Mouse (Mus musculus): ENCODE measurements around the gene Epha10.
"Not testable (repeated sequence)": the region's sequence is repeated elsewhere in the genome, so short reads cannot be mapped to it uniquely, and the experiment has no call there.

Gene Epha10

DNA sequence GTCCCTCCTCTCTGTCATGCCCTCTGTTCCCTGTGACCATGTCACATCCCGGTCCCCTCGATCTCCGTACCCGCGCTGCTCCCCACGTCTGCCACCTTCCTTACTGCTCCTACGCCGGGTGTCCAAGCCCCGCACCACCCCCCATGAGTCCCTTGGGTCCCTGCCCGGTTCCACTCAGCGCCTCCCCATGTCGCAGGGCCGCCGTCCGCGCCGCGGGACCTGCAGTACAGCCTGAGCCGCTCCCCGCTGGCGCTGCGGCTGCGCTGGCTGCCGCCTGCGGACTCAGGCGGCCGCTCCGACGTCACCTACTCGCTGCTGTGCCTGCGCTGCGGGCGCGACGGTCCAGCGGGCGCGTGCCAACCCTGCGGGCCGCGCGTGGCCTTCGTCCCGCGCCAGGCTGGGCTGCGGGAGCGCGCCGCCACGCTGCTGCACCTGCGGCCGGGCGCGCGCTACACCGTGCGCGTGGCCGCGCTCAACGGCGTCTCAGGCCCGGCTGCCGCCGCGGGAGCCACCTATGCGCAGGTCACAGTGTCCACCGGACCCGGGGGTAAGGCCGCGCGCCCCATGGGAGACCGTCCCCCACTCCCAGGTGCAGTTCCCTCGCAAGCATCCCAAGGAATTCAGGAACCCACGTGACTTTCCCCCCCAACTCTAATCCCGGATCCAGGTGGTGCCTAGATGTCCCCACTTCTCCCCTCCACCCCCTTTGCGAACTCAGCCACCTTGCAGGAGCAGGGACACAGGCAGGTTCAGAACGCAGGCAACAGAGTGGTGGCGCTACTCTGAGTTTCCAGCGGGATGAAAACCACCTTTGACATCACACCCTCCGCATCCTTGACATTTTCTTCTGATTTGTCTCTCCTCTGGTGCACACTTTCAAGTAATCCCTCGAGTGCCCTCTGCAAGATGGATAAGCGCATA is 14.1 kb downstream of the Epha10 start:
- peak; percentile 22 to 41 for DNase-seq (ENCODE audit: low spot score in 2 of 2)

GRCm38 (mm10) chr4:124898428-124898827 is 17.7 kb downstream of the Epha10 start:
- DNase-seq (ENCODE audit: low spot score in 2 of 2) = no peak

DNA sequence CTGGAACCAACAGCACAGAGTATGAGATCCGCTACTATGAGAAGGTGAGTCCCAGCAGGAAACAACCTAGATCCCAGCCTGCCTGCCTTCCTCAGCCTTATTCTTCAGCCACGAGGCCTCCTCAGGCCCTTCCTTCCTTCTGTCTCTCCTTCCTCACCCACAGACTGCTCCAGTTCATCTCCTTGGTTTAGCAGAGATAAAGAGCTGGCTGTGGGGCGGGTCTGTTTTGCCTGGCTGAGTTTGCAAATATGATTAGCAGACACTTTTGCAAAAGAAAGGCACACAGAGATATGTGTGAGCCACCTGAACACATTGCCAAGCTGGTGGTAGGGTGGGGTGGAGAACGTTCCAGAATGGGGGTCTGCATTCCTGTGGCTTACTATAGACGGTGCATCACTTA is 19.2 kb downstream of the Epha10 start:
- no peak for DNase-seq (ENCODE audit: low spot score in 2 of 2)

- DNase-seq (ENCODE audit: low spot score in 2 of 2) = no peak
Measured at GRCm38 (mm10) chr4:124905417-124905816, 24.7 kb downstream of the Epha10 start.

DNA sequence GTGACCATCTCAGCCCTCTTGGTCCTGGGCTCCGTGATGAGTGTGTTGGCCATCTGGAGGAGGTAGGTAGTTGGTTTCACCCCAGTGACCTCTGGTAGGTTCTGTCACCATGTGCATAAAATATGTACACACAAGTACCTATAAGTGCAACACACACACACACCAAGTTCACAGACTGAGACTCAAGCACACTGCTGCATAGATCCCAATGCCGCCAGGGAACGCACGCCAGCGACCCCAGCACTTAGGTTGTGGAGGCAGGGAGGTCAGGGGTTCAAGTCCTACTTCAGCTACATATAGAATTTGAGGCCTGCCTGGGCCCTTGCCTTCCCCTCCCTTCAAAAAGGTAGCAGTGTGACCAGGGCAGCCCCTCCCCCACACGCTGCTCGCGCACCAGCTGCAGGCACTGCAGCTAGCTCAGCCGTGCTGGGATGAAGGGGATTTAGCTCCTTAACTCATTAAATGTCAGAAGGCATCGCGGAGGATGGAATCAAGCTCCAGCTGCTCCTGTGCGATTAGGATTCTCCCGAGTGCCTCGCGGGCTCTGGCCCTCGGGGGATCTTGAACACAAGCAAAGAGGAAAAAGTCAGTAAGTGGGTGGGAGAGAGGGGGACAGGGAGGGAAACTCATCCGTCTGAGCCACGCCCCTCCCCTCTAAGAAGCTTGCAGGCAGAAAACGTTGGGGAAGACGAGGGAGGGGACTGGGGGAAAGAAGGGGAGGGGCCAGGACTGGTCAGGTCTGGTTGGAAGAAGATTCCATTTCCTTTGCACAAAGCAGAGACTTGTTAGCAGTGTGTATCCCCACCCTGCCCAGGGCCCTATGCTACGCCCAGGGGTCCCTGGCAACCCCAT is 25.5 kb downstream of the Epha10 start:
- DNase-seq (ENCODE audit: low spot score in 2 of 2) = no peak

DNA sequence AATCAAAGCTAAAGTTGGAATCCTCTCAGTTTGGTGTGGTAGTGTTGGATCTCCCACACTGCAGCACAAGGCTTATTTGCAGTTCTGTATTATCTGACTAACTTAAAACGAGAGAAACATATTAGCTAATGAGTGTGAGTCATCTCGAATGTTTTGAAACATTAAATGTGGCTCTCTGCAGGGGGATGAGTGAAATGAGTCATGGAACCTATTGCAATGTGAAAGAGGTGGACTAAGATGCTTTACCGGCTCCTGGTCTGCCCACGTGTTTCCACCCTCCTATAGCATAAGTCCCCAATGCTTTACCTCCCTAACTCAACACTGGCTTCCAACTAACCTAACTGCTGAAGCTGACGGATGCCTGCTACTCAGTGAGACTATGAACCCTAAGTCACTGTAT is 47.4 kb downstream of the Epha10 start:
- no peak for DNase-seq (ENCODE audit: low spot score in 2 of 2)

DNA sequence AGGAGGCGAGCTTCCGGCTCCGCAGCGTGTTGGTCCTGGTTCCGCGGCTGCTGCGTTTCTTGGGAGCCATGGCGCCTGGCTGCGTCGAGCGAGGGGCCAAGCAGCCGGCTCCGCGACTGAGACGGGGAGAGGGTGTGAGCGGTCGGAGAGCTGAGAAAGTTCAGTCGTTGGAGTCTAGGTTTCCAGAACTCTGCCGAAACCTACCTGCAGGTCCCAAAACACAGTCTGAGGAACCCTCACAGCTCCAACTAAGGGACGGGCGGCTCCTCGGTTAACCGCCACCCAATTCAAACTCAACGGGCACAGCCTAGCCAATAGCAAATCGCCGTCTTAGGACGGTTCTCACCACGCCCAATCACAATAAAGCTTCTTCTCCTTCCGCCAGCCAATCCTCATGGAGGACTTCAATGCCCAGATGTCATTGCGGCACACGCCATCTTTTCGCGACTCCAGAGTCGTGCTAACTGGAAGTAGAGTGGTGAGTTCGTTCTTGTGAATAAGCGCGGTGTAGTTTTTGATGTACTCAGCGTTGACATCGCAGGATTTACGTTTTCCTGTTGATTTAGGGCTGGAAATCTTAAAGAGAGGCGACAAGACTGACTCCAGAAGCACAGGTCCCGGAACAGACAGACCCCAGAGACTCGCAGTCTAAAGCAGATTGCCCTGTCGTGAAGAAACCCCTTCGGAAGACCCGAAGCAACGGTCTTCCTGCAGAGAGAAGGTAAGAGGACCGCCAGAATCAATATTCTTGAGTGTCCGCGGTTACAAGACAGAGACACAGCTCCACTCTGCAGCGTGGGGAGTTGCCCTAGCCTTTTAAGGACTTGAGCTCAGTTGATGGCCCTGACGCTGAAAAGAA is 56.1 kb downstream of the Epha10 start, which contains the start of gene 9930104L06Rik:
Gene 9930104L06Rik, plus strand, starts transcription at position 436 of the 859 bp plus-strand sequence.
- DNase-seq (ENCODE audit: low spot score in 2 of 2) = peak; percentile 92 to 94

DNA sequence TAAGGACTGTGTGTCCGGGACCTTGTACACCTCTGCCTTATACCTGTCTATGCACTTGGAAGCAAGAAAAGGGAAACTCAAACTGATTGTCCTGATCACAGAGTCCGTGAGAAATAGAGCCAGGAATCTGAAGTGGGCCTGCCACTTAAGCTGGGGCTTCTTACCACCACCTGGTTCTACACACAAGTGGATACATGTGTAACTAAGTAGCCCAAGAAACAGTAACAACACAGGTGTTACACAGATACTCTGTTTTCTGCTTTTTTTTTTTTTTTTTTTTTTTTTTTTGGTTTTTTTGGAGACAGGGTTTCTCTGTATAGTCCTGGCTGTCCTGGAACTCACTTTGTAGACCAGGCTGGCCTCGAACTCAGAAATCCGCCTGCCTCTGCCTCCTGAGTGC is 58.5 kb downstream of the Epha10 start, which contains the start of gene Cdca8:
Gene Cdca8, minus strand, starts transcription at position 101 of the 400 bp plus-strand sequence.
- not testable (repeated sequence) for DNase-seq (ENCODE audit: low spot score in 2 of 2)

DNA sequence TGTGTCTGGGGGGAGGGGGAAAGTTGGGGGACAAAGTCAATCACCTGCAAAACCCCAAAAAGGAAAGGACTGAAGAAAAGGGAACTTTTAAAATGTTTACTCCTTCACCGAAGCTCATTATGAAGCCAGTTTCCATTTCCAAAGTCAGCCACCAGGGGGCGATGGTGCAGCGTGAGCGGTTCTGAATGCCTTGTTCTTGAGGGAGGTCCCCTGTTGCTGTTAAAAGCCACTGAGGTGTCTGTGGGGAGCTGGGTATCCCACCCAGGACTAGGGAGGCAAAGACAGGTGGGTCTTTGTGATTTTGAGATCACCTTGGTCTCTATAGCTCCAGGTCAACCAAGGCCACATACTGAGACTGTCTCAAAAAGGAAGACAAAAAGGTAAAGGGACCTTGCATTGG is 62.3 kb downstream of the Epha10 start:
- peak; percentile 79 to 84 for DNase-seq (ENCODE audit: low spot score in 2 of 2)

- DNase-seq (ENCODE audit: low spot score in 2 of 2) = no peak
Measured at GRCm38 (mm10) chr4:124943781-124944180, 63.1 kb downstream of the Epha10 start.

- no peak for DNase-seq (ENCODE audit: low spot score in 2 of 2)
Measured at GRCm38 (mm10) chr4:124944961-124945360, 64.3 kb downstream of the Epha10 start.

DNA sequence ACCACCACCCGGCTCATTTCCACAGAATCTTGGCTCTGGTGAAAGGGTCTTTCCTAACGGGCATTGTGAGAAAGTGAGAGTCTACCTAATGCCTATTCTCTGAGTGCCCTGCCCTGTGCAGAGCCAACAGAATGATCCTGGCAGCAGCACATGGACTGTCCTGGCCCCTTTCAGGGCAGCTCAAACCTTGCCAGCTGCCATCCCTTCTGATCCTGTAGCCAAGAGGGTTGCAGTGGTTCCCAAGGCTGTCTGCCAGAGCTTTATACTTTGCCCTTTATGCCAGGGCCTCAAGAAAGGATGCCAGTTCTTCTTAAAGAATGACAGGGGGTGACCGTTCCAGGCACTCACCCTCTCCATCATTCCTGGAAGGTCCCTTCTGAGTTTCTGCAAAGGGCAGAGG is 68.8 kb downstream of the Epha10 start:
- DNase-seq (ENCODE audit: low spot score in 2 of 2) = no peak

DNA sequence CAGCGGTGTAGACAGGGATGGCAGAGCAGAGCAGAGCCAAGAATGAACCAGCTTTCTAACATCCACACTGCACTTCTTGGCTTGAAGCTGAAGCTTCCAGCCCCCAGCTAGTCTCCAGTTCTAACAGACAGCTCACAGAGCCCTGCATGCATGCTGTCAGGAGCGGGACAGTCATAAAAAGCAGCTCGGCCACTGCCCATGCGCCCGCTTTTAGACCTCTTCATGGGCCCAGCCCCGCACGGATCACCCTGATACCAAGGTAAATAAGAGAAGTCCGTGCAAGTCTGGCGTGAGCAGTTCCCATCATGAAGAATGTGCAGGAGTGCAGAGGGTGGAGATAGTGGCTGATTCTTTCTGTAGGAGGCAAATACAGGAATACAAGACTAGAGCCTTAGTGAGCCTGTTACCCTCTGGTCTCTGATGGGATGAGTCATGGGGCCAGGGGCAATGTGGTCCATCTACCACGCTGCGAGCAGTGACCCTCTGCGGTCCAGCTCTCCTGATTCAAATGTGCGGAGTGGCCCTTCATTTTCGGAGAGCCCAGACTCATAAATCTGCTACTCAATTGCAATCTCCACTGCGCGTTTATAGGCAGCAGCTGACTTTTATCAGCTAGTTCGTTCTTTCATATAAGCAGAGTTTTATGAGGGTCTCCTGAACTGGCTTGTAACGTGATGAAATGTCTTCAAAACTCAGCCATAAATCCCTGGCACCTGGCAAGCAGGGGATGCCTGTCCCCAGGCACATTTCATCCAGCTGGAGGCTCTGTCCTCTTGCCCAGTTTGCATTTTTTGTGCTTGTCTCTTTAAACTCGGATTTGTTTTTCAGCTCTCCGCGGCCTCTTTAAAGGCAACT is 69.7 kb downstream of the Epha10 start:
- no peak for DNase-seq (ENCODE audit: low spot score in 2 of 2)

DNA sequence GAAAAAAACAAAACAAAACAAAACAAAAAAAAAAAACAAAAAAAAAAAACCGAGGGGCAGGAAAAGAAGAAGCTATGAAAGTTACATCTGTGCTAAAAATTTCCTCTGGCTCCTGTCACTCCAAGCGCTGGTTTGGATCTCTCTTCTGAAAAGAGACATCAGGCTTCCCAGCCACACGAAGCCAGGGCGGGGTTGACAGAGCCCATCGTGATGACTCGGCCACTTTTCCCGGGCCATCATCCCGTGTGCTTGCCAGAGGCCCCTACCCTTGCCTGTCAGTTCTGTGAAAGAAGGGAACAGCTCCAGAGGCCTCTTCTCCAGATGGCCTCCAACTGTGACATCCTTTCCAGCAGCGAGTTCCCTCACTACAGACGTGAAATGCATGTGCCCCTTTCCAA is 70.3 kb downstream of the Epha10 start:
- no peak for DNase-seq (ENCODE audit: low spot score in 2 of 2)

DNA sequence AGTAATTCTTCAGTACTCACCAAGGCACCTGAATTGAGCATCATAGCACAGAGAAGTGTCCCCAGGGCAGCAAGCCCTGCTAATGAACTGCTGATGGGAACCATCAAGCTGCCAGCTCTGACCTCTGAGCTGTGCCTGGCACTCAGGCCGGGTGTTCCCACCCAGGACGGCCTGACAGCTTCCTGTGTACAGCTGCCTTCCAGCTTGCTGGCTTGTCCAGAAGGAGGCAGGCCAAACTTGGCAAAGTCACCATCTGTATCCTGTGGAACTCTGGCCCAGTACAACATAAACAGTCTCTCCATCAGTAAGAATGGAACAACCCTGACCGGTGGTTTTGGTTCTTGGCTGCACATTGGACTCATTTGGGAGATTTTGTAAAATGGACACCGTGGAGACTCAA is 72.8 kb downstream of the Epha10 start:
- DNase-seq (ENCODE audit: low spot score in 2 of 2) = no peak

DNA sequence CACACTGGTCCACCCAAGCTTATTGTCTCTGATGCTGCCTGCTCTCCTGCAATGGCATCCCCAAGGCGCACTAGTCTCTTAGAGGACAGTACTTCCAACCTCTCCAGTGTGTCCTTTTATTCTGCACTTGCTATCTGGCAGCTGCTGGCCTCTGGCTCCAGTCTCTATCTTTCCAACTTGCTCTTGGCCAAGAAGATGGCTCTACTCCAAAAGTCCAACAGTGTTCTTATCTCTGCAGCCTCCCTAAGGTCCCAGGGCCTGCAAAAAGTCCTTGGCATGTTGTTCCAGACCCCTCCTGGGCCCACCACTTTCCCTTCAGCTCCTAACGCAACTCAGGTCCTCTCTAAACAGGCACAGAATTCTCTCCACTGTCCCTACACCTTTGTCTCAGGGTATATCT is 76.6 kb downstream of the Epha10 start:
- DNase-seq (ENCODE audit: low spot score in 2 of 2) = no peak

DNA sequence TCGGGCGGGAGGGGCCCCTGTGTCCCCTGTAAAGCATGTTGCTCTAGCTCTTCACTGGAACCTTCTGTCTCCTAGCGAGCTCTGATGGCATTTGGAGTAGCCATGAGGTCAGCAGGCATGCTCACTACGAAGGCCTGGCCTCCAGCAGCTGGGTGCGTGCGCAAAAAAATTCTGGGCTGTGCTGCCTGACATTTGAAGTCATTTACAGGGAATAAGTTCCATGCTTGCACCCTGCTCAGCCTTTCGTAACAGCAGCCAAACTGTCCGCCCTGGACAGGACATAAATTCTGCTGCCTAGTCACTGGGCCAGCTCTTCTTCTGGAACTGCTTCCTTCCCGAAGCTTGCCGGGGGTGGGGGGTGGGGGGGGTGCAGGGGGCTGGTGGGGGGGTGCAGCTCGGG is 78.4 kb downstream of the Epha10 start:
- no peak for DNase-seq (ENCODE audit: low spot score in 2 of 2)

- DNase-seq (ENCODE audit: low spot score in 2 of 2) = no peak
Measured at GRCm38 (mm10) chr4:124960940-124961339, 80.2 kb downstream of the Epha10 start.

DNA sequence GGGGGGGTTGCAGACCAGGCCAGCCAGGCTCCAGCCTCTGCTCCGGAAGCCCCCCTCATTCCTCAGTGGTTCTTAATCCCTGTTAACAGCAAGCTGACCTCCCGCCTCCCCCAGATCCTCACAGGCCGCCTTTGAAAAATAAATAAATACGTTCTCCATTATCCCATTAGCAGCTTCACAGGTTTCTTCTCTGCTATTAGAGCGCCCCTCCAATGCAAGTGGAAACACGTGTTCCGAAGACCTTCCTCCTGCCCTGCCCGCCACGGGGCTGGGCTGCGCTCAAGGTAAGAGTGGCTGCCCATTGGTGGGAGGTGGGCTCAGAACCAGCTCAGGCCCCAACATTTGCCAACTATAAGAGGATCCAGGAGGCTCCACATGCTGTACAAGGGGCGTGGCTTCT is 81.9 kb downstream of the Epha10 start:
- no peak for DNase-seq (ENCODE audit: low spot score in 2 of 2)

GRCm38 (mm10) chr4:124964912-124965599 is 84.4 kb downstream of the Epha10 start:
- no peak for DNase-seq (ENCODE audit: low spot score in 2 of 2)

Measured in frontal cortex, postnatal 25 days (tissue).